Mouse (Mus musculus) heart, postnatal 0 days (tissue): ENCODE results near the gene Senp2. TPM values are rescaled to one million over a fixed set of nuclear protein-coding genes. Genes with fewer than 3 reads are reported as not detected.

Experiments used
- ATAC-seq: fragments of 200-750 bp; cut with Nextera tagmentation; 2 replicates; pipeline ENCODE4 v1.8.0; 2017; ENCODE audit warnings: low read depth, moderate number of reproducible peaks, moderate library complexity; ENCODE audit not compliant: insufficient read depth
- DNase-seq: peaks from one replicate; pipeline ENCODE4 v3.0.0-alpha.2; 2016; ENCODE audit warnings: low spot score
- H3K27ac ChIP-seq: fragments of 300-500 bp; sonication (generic); 2 replicates; pipeline ENCODE4 v1.5.1; 2014; ENCODE audit warnings: low read depth, mild to moderate bottlenecking
- H3K27me3 ChIP-seq: fragments of 300-500 bp; sonication (generic); 2 replicates; pipeline ENCODE4 v1.6.1; 2014; ENCODE audit warnings: low read length, mixed read lengths; ENCODE audit not compliant: control insufficient read depth, insufficient read depth
- H3K36me3 ChIP-seq: fragments of 300-500 bp; sonication (generic); replicated peaks from 2 replicates; pipeline ENCODE4 v1.6.1; 2014; ENCODE audit warnings: low read length, mixed read lengths; ENCODE audit not compliant: control insufficient read depth, insufficient read depth
- H3K4me1 ChIP-seq: fragments of 300-500 bp; sonication (generic); 2 replicates; pipeline ENCODE4 v1.6.1; 2014; ENCODE audit warnings: antibody characterized with exemption; ENCODE audit not compliant: control insufficient read depth, insufficient read depth
- H3K4me2 ChIP-seq: fragments of 300-500 bp; sonication (generic); 2 replicates; pipeline ENCODE4 v1.6.1; 2014; ENCODE audit warnings: low read depth, mild to moderate bottlenecking, low read length, moderate library complexity
- H3K4me3 ChIP-seq: fragments of 300-500 bp; sonication (generic); 2 replicates; pipeline ENCODE4 v1.5.1; 2014; ENCODE audit warnings: low read depth, low read length
- H3K9ac ChIP-seq: fragments of 300-500 bp; sonication (generic); replicated peaks from 2 replicates; pipeline ENCODE4 v1.6.1; 2014; ENCODE audit warnings: low read depth, low read length, mixed read lengths
- H3K9me3 ChIP-seq: fragments of 300-500 bp; sonication (generic); replicated peaks from 2 replicates; pipeline ENCODE4 v1.6.1; 2016; ENCODE audit warnings: low read length; ENCODE audit not compliant: control insufficient read depth
- CTCF ChIP-seq: IDR thresholded peaks from 2 replicates; pipeline ENCODE4 v1.5.1; 2016; ENCODE audit warnings: antibody characterized with exemption, control low read depth, low read depth
- EP300 ChIP-seq: IDR thresholded peaks from 2 replicates; pipeline ENCODE4 v1.6.1; 2016; ENCODE audit warnings: antibody characterized with exemption, low read depth
- WGBS: fragments of 180-500 bp; shearing (Covaris S2); extraction: QIAGEN DNeasy Blood & Tissue Kit; methylation state at CpG from one replicate; pipeline ENCODE4 v1.1.7; 2014; 5-methylcytosine and 5-hydroxymethylcytosine counted together
- polyA plus RNA-seq: library from polyadenylated mRNA; unstranded; fragments of >200 nt; fragmentation: Nextera tagmentation; extraction: Ambion mirVana; gene quantifications from 2 replicates; pipeline ENCODE4 v1.2.1, GENCODE M21; 2015
- total RNA-seq: library from RNA; depleted of rRNA; stranded (reverse); fragments of >200 nt; gene quantifications from 2 replicates; pipeline ENCODE4 v1.2.3, GENCODE M21; 2014; ENCODE audit warnings: low replicate concordance

Senp2 gene
- total and polyA plus RNA-seq, 2 experiments from 2014 or later = 6.2 to 14.8 TPM

DNA sequence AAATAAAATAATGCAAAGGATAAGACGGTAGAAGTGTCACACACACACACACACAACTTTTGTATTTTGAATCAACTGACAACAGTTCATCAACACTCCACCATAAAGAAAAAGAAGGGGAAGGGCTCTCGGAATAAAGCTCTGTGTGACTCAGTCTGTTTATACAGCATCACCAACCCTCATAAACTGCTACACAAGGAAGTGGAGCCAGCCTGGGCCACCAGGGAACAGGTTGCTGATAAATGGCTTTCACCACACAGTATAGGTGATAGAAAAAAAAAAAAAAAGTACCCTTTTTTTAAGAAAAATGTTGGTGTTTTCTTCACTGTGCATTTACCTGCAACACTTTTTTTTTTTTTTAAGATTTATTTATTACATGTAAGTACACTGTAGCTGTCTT lies 17.5 kb upstream of the Senp2 start:
- Histone ChIP-seq H3K9ac (no peak overlapping the region), H3K36me3 (no peaks in the 10 kb centered on the region), H3K4me2 (no peak overlapping the region), H3K4me3 (no peak overlapping the region), H3K9me3 (no peaks in the 10 kb centered on the region), H3K27me3 (no peaks in the 10 kb centered on the region), H3K27ac (no peak overlapping the region), H3K4me1 (0 out of 2 replicates have a peak, but pooled peaks cover 3% of the 10 kb centered on the region)
- no peak for TF ChIP-seq EP300
- TF ChIP-seq CTCF = no peak
- ATAC-seq = no peak
- 76% methylated on average over 2 of the region's 2 CpGs for WGBS
- no peak for DNase-seq

DNA sequence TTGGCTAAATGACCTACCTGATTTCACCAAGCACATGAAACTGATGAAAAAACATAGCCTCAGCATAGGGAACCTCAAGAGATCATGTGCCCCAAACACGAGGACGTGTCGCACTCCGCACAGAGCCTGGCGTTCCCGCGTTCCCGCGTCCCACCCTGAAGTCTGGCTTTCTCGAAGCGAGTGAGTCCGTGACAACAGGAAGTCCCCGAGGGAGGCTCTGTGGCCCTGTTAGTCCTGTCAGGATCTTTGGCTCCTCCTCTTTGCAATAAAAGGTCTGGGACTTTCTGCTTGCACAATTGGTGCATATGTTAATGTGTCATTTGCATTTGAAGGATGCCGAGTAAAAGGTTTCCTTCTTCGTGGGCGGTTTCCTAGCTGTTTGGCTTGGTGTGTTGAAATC lies 14.0 kb upstream of the Senp2 start, which contains the start of gene Liph:
Liph (minus strand) TSS at position 360 of the 400 bp plus-strand sequence.
- Histone ChIP-seq H3K4me2 (peak within 1 kb of the TSS; percentile 52), H3K4me3 (peak within 1 kb of the TSS; percentile 20), H3K27ac (no peak within 1 kb of the TSS), H3K36me3 (no peaks in the 10 kb centered on the region), H3K4me1 (0 out of 2 replicates have a peak, but pooled peaks cover 3% of the 10 kb centered on the region), H3K27me3 (no peaks in the 10 kb centered on the region), H3K9me3 (no peaks in the 10 kb centered on the region), H3K9ac (no peak within 1 kb of the TSS)
- no peak for ATAC-seq
- 15% methylated on average over 16 of the region's 16 CpGs for WGBS
- DNase-seq = no peak
- TF ChIP-seq EP300 (no peak), CTCF (no peak)

DNA sequence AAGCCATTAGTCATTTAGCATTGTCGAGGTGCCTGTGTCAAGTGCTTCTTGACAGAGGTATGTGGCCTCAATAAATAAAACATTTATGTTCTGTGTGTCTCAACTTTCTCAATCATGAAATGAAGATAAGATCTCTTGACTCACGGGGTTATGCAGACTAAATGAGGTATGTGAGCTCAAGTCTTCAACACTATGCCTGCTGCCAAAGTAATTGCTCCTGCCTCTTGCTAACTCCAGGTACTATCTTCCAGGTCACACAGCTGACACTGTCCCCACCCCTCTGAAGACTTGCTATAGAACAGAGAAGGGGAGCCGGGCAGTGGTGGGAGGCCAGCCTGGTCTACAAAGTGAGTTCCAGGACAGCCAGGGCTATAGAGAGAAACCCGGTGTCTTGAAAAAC lies 12.9 kb upstream of the Senp2 start:
- Histone ChIP-seq H3K4me2 (no peak overlapping the region), H3K27me3 (no peaks in the 10 kb centered on the region), H3K4me3 (no peak overlapping the region), H3K36me3 (no peaks in the 10 kb centered on the region), H3K9ac (no peak overlapping the region), H3K27ac (no peak overlapping the region), H3K4me1 (0 out of 2 replicates have a peak, but pooled peaks cover 3% of the 10 kb centered on the region), H3K9me3 (no peaks in the 10 kb centered on the region)
- DNase-seq (no peak), ATAC-seq (no peak)
- TF ChIP-seq CTCF (no peak), EP300 (no peak)
- WGBS = 42% methylated on average over 4 of the region's 4 CpGs

DNA sequence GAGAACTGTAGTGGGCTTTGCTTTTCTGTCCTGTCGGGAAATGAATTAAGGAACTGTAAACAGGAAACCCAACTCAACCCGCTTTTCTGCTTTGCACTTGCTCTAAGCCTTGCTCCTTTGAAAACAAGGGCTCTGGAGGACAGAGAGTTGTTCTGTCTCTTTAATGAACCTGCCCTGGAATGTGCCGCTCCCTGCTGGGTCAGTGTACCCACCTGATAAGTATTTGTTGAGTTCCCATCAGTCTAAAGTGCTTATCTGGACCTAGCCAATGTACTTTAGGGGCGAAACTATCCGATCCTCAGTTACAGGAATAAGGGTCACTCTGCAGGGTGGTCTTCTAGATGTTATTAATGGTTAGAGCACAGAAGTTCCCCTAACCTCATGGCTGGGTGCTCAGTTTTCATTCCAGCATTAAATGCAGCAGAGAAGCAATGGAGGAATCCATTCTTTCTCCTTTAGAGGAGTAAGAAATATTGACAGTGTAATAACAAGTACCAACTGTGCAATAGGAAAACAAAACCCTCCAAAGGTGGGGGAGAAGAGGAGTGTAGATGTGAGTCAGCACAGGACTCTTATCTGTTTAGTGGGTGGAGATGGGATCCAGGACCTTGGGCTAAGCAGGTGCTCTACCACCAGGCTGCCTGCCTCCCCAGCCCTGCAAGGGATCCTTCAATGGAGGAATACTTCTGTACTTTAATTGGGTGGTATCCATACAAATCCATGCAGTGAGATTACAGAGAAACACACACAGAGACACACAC lies 12.2 kb upstream of the Senp2 start:
- Histone ChIP-seq H3K4me1 (0 out of 2 replicates have a peak, but pooled peaks cover 3% of the 10 kb centered on the region), H3K27me3 (no peaks in the 10 kb centered on the region), H3K9ac (no peak overlapping the region), H3K4me3 (no peak overlapping the region), H3K27ac (no peak overlapping the region), H3K36me3 (no peaks in the 10 kb centered on the region), H3K4me2 (no peak overlapping the region), H3K9me3 (no peaks in the 10 kb centered on the region)
- TF ChIP-seq EP300 (no peak), CTCF (no peak)
- DNase-seq = no peak
- ATAC-seq = no peak
- WGBS = 27% methylated on average over 5 of the region's 5 CpGs

DNA sequence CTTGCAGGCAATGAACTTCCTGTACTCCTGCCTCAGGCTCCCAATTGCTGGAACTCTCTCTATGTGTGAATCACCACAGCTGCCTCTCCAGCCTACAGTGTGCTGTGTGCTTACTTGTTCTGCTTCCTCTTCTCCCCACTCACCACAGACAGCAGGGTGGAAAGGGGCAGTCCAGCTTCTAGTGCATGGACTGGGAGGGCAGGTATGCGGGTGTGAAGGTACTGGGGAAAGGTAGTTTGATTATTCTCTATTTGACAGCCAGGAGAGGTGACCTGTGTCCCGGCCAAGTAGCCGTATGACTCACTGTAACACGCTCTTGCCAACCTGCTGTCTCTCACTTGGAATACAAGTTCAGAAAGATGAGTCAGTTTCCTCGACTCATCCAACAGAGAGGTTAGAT lies 11.2 kb upstream of the Senp2 start:
- no peak for TF ChIP-seq CTCF
- no peak for TF ChIP-seq EP300
- no peaks in the 10 kb centered on the region for H3K27me3 ChIP-seq
- 40% methylated on average over 5 of the region's 5 CpGs for WGBS

More for the DNA sequence above, 11.2 kb upstream of the Senp2 start:
- 0 out of 2 replicates have a peak, but pooled peaks cover 3% of the 10 kb centered on the region for H3K4me1 ChIP-seq
- no peak for ATAC-seq
- no peak overlapping the region for H3K4me2 ChIP-seq
- no peak for DNase-seq
- no peak overlapping the region for H3K27ac ChIP-seq
- H3K9me3 ChIP-seq = no peaks in the 10 kb centered on the region
- H3K4me3 ChIP-seq = no peak overlapping the region
- H3K36me3 ChIP-seq = no peaks in the 10 kb centered on the region
- H3K9ac ChIP-seq = no peak overlapping the region
